Mouse (Mus musculus) embryonic fibroblast, embryonic 13.5 days (primary cell): ENCODE data around the gene Ly6g6e.

Experiments
- CTCF ChIP-seq: IDR thresholded peaks from 2 replicates; pipeline ENCODE4 v1.5.1; 2011; ENCODE audit warnings: mild to moderate bottlenecking, control low read depth, low read length, moderate library complexity, borderline replicate concordance; ENCODE audit not compliant: insufficient read depth
- POLR2A ChIP-seq: IDR thresholded peaks from 2 replicates; pipeline ENCODE4 v1.6.1; 2011; ENCODE audit warnings: low read depth, mild to moderate bottlenecking, control low read depth, low read length, moderate library complexity

GRCm38 (mm10) chr17:35064951-35065947 lies 11.5 kb upstream of the Ly6g6e start, which contains the start of gene Ly6g6c:
- TF ChIP-seq CTCF (no peak), POLR2A (no peak)
